10 mouse cellular contexts compared by ENCODE assay signal in genomic region chr8:112191846-112192245, GRCm38 (mm10).
DNase-seq lines count a peak whose midpoint lies in the region; ATAC-seq and TF ChIP-seq lines count a peak whose summit lies in the region.
"Had no signal": no experiment of that assay in that cellular context is flagged by ENCODE, and none has a peak within 500 bp of the region (broad histone marks: within the 10 kb centered on the region; RNA-seq: fewer than 3 reads in every experiment).

No protein-coding gene starts in this region.

- no peak overlapping the region for H3K27ac ChIP-seq in lung, postnatal 0 days (ENCODE audit: low read length)
- H3K27ac ChIP-seq in cerebellum, adult 2 months (ENCODE audit: insufficient read depth, low read length), result no peak overlapping the region
- no peak overlapping the region for H3K27ac ChIP-seq in intestine, embryonic 15.5 days
- H3K27ac ChIP-seq: hindbrain, embryonic 15.5 days; left cerebral cortex, adult 2 months; lung, embryonic 15.5 days had no signal

- H3K9ac ChIP-seq in lung, postnatal 0 days (replicated peaks; ENCODE audit: low read depth), result no peak overlapping the region
- H3K9ac ChIP-seq in intestine, embryonic 15.5 days, result no peak overlapping the region
- H3K9ac ChIP-seq: hindbrain, embryonic 15.5 days; lung, embryonic 15.5 days had no signal

- DNase-seq in lung, postnatal 0 days (ENCODE audit: low spot score), result peak; percentile 4
- DNase-seq in lung, postnatal 10 days, result no peak
- DNase-seq in cerebellum, adult 2 months, result peak; percentile 55 to 83
- DNase-seq in layer of hippocampus, adult 8-10 months (ENCODE audit: low spot score in 2 of 2), result peak; percentile 38 to 52
- peak; percentile 21 to 52 for DNase-seq in right cerebral cortex, postnatal 36 days (ENCODE audit: low spot score in 2 of 2)
- no peak for DNase-seq in urinary bladder, postnatal 14 days (ENCODE audit: low spot score)

- no peaks in the 10 kb centered on the region for H3K9me3 ChIP-seq in lung, postnatal 0 days (ENCODE audit: low read length)
- H3K9me3 ChIP-seq in intestine, embryonic 15.5 days, result no peaks in the 10 kb centered on the region
- H3K9me3 ChIP-seq: hindbrain, embryonic 15.5 days; lung, embryonic 15.5 days had no signal

- WGBS in lung, postnatal 0 days, result 56% methylated on average over 3 of the region's 3 CpGs
- WGBS in cerebellum, adult 2 months, result 2% methylated on average over 3 of the region's 3 CpGs
- 80% methylated on average over 3 of the region's 3 CpGs for WGBS in intestine, embryonic 15.5 days

- H3K4me2 ChIP-seq in lung, postnatal 0 days (replicated peaks; ENCODE audit: low read depth, low read length), result no peak overlapping the region
- H3K4me2 ChIP-seq in intestine, embryonic 15.5 days (replicated peaks), result no peak overlapping the region
- H3K4me2 ChIP-seq: hindbrain, embryonic 15.5 days; lung, embryonic 15.5 days had no signal

- H3K36me3 ChIP-seq in lung, postnatal 0 days (ENCODE audit: insufficient read depth, low read length), result no peaks in the 10 kb centered on the region
- no peaks in the 10 kb centered on the region for H3K36me3 ChIP-seq in intestine, embryonic 15.5 days
- H3K36me3 ChIP-seq: hindbrain, embryonic 15.5 days; lung, embryonic 15.5 days had no signal

- H3K4me3 ChIP-seq in lung, postnatal 0 days (ENCODE audit: low read depth, low read length), result no peak overlapping the region
- no peak overlapping the region for H3K4me3 ChIP-seq in cerebellum, adult 2 months (replicated peaks; ENCODE audit: insufficient read depth, low read depth, low read length)
- no peak overlapping the region for H3K4me3 ChIP-seq in intestine, embryonic 15.5 days (replicated peaks)
- H3K4me3 ChIP-seq: hindbrain, embryonic 15.5 days; left cerebral cortex, adult 2 months; lung, embryonic 15.5 days had no signal

- no peaks in the 10 kb centered on the region for H3K27me3 ChIP-seq in lung, postnatal 0 days (replicated peaks; ENCODE audit: insufficient read depth, low read length)
- no peaks in the 10 kb centered on the region for H3K27me3 ChIP-seq in cerebellum, adult 2 months (ENCODE audit: control insufficient read depth, insufficient read depth, low read length)
- no peaks in the 10 kb centered on the region for H3K27me3 ChIP-seq in intestine, embryonic 15.5 days (replicated peaks)
- H3K27me3 ChIP-seq: hindbrain, embryonic 15.5 days; lung, embryonic 15.5 days had no signal

- no peaks in the 10 kb centered on the region for H3K4me1 ChIP-seq in lung, postnatal 0 days (ENCODE audit: insufficient read depth, low read depth, low read length)
- H3K4me1 ChIP-seq in cerebellum, adult 2 months (ENCODE audit: control insufficient read depth, insufficient read depth, low read length), result peaks cover 10% of the 10 kb centered on the region; the same call in 1 of the 2 replicates
- H3K4me1 ChIP-seq in intestine, embryonic 15.5 days (replicated peaks), result no peaks in the 10 kb centered on the region
- H3K4me1 ChIP-seq: hindbrain, embryonic 15.5 days; lung, embryonic 15.5 days had no signal

- TF ChIP-seq CTCF in lung, postnatal 0 days (IDR thresholded peaks at IDR 0.05), result no peak
- TF ChIP-seq CTCF in cerebellum, adult 2 months (IDR thresholded peaks at IDR 0.05; ENCODE audit: borderline replicate concordance, insufficient read depth, low read depth, low read length), result no peak

- TF ChIP-seq EP300 in lung, postnatal 0 days (IDR thresholded peaks at IDR 0.05), result no peak

- no peak for ATAC-seq in lung, postnatal 0 days
- ATAC-seq in intestine, embryonic 15.5 days, result no peak

- no peak for TF ChIP-seq POLR2A in cerebellum, adult 2 months (IDR thresholded peaks at IDR 0.05; ENCODE audit: borderline replicate concordance, insufficient read depth, low read length)

Comparison
In these comparisons a context has a peak if more than half of its experiments do, and no peak if none do; other contexts are left out.
1. DNase-seq: peak in lung, postnatal 0 days (single experiment), cerebellum, adult 2 months (2 of 2), layer of hippocampus, adult 8-10 months (2 of 2) and right cerebral cortex, postnatal 36 days (2 of 2); none in lung, postnatal 10 days (single experiment) and urinary bladder, postnatal 14 days (single experiment).